Mouse (Mus musculus): ENCODE data around the gene Hid1. TPM values are rescaled to one million over a fixed set of nuclear protein-coding genes. Genes with fewer than 3 reads are reported as not detected.
A peak's percentile ranks its signal among the peaks of the same experiment; 100 is the strongest.

Hid1 gene
- polyA plus RNA-seq, 1 experiment from 2014 or later = 26.5 TPM

- WGBS = 35% methylated on average over 2 of the region's 2 CpGs
- no peak overlapping the region for H3K27ac ChIP-seq
- no peak for ATAC-seq (ENCODE audit: low FRiP score)
- H3K36me3 ChIP-seq = no peaks in the 10 kb centered on the region
- no peak overlapping the region for H3K4me2 ChIP-seq (replicated peaks)
- H3K27me3 ChIP-seq = peaks cover 63% of the 10 kb centered on the region
- no peak overlapping the region for H3K9ac ChIP-seq
- H3K9me3 ChIP-seq (replicated peaks) = no peaks in the 10 kb centered on the region
- H3K4me1 ChIP-seq = peaks cover 14% of the 10 kb centered on the region
- no peak overlapping the region for H3K4me3 ChIP-seq
Observed at GRCm38 (mm10) chr11:115372737-115373136, 5.2 kb upstream of the Hid1 start.

GRCm38 (mm10) chr11:115372015-115372414, 4.5 kb upstream of the Hid1 start:
- no peak overlapping the region for H3K9ac ChIP-seq
- ATAC-seq (ENCODE audit: low FRiP score) = no peak
- no peak overlapping the region for H3K4me2 ChIP-seq (replicated peaks)
- WGBS = 65% methylated on average over 1 of the region's 1 CpGs
- H3K27ac ChIP-seq = no peak overlapping the region
- H3K9me3 ChIP-seq (replicated peaks) = no peaks in the 10 kb centered on the region
- peaks cover 16% of the 10 kb centered on the region for H3K4me1 ChIP-seq
- peaks cover 63% of the 10 kb centered on the region for H3K27me3 ChIP-seq
- H3K4me3 ChIP-seq = no peak overlapping the region
- H3K36me3 ChIP-seq = no peaks in the 10 kb centered on the region

GRCm38 (mm10) chr11:115371354-115371753, 3.8 kb upstream of the Hid1 start:
- ATAC-seq (ENCODE audit: low FRiP score) = no peak
- Histone ChIP-seq H3K4me2 (replicated peaks) (no peak overlapping the region), H3K4me1 (peaks cover 23% of the 10 kb centered on the region), H3K27me3 (peaks cover 66% of the 10 kb centered on the region), H3K36me3 (no peaks in the 10 kb centered on the region), H3K27ac (no peak overlapping the region), H3K4me3 (no peak overlapping the region), H3K9me3 (replicated peaks) (no peaks in the 10 kb centered on the region), H3K9ac (no peak overlapping the region)
- 50% methylated on average over 8 of the region's 8 CpGs for WGBS

- H3K4me1 ChIP-seq = peaks cover 29% of the 10 kb centered on the region
- peaks cover 71% of the 10 kb centered on the region for H3K27me3 ChIP-seq
- no peaks in the 10 kb centered on the region for H3K9me3 ChIP-seq (replicated peaks)
- ATAC-seq (ENCODE audit: low FRiP score) = no peak
- no peaks in the 10 kb centered on the region for H3K36me3 ChIP-seq
- no peak overlapping the region for H3K4me3 ChIP-seq
- H3K9ac ChIP-seq = no peak overlapping the region
- WGBS = 60% methylated on average over 7 of the region's 7 CpGs
- H3K27ac ChIP-seq = no peak overlapping the region
- no peak overlapping the region for H3K4me2 ChIP-seq (replicated peaks)
Observed at GRCm38 (mm10) chr11:115370368-115370767, 2.8 kb upstream of the Hid1 start.

GRCm38 (mm10) chr11:115366706-115367394, 706 bp downstream of the Hid1 start:
- WGBS = 2% methylated on average over 26 of the region's 28 CpGs
- Histone ChIP-seq H3K27ac (peak overlapping the region; percentile 80), H3K36me3 (no peaks in the 10 kb centered on the region; the same call in 1 of the 2 replicates), H3K4me1 (peaks cover 15% of the 10 kb centered on the region), H3K4me3 (peak overlapping the region; percentile 60), H3K27me3 (peaks cover 48% of the 10 kb centered on the region), H3K9me3 (replicated peaks) (no peaks in the 10 kb centered on the region), H3K4me2 (replicated peaks) (peak overlapping the region; percentile 86), H3K9ac (peak overlapping the region; percentile 83)
- ATAC-seq (ENCODE audit: low FRiP score) = peak; percentile 69

- H3K9ac ChIP-seq = peak overlapping the region; percentile 83
- H3K9me3 ChIP-seq (replicated peaks) = no peaks in the 10 kb centered on the region
- peaks cover 42% of the 10 kb centered on the region for H3K27me3 ChIP-seq
- H3K4me3 ChIP-seq = peak overlapping the region; percentile 60
- H3K4me1 ChIP-seq = peaks cover 15% of the 10 kb centered on the region
- no peaks in the 10 kb centered on the region; the same call in 1 of the 2 replicates for H3K36me3 ChIP-seq
- ATAC-seq (ENCODE audit: low FRiP score) = peak; percentile 39
- H3K27ac ChIP-seq = peak overlapping the region; percentile 80; the same call in 1 of the 2 replicates
- 36% methylated on average over 7 of the region's 7 CpGs for WGBS
- peak overlapping the region; percentile 86 for H3K4me2 ChIP-seq (replicated peaks)
Observed at GRCm38 (mm10) chr11:115366039-115366705, 1.4 kb downstream of the Hid1 start.

- Histone ChIP-seq H3K4me1 (peaks cover 22% of the 10 kb centered on the region), H3K27me3 (peaks cover 30% of the 10 kb centered on the region), H3K27ac (no peak overlapping the region), H3K9me3 (replicated peaks) (no peaks in the 10 kb centered on the region), H3K9ac (no peak overlapping the region), H3K4me2 (replicated peaks) (no peak overlapping the region), H3K4me3 (no peak overlapping the region), H3K36me3 (no peaks in the 10 kb centered on the region; the same call in 1 of the 2 replicates)
- no peak for ATAC-seq (ENCODE audit: low FRiP score)
- WGBS = 90% methylated on average over 3 of the region's 3 CpGs
Observed at GRCm38 (mm10) chr11:115364136-115364535, 3.4 kb downstream of the Hid1 start.

GRCm38 (mm10) chr11:115359726-115360125, 7.8 kb downstream of the Hid1 start:
- ATAC-seq (ENCODE audit: low FRiP score) = no peak
- peak overlapping the region; percentile 55; the same call in 1 of the 2 replicates for H3K27ac ChIP-seq
- H3K36me3 ChIP-seq = no peaks in the 10 kb centered on the region; the same call in 1 of the 2 replicates
- no peak overlapping the region for H3K4me2 ChIP-seq (replicated peaks)
- peaks cover 14% of the 10 kb centered on the region for H3K4me1 ChIP-seq
- WGBS = 66% methylated on average over 6 of the region's 6 CpGs
- H3K9me3 ChIP-seq (replicated peaks) = no peaks in the 10 kb centered on the region
- H3K27me3 ChIP-seq = 0 out of 2 replicates have a peak, but pooled peaks cover 8% of the 10 kb centered on the region
- peak overlapping the region; percentile 39; the same call in 1 of the 2 replicates for H3K9ac ChIP-seq
- H3K4me3 ChIP-seq = no peak overlapping the region

GRCm38 (mm10) chr11:115359293-115359692, 8.3 kb downstream of the Hid1 start:
- H3K4me3 ChIP-seq = no peak overlapping the region
- no peaks in the 10 kb centered on the region for H3K9me3 ChIP-seq (replicated peaks)
- ATAC-seq (ENCODE audit: low FRiP score) = 0 out of 2 replicates have a peak, but pooled peaks have one; percentile 29
- 24% methylated on average over 3 of the region's 3 CpGs for WGBS
- H3K36me3 ChIP-seq = no peaks in the 10 kb centered on the region; the same call in 1 of the 2 replicates
- H3K27me3 ChIP-seq = 0 out of 2 replicates have a peak, but pooled peaks cover 11% of the 10 kb centered on the region
- peak overlapping the region; percentile 39; the same call in 1 of the 2 replicates for H3K9ac ChIP-seq
- peak overlapping the region; percentile 60 for H3K27ac ChIP-seq
- peaks cover 14% of the 10 kb centered on the region for H3K4me1 ChIP-seq
- H3K4me2 ChIP-seq (replicated peaks) = peak overlapping the region; percentile 5; the same call in 1 of the 2 replicates

GRCm38 (mm10) chr11:115358468-115358867, 9.1 kb downstream of the Hid1 start:
- Histone ChIP-seq H3K9me3 (replicated peaks) (no peaks in the 10 kb centered on the region), H3K4me2 (replicated peaks) (no peak overlapping the region), H3K4me3 (no peak overlapping the region), H3K36me3 (no peaks in the 10 kb centered on the region; the same call in 1 of the 2 replicates), H3K27ac (0 out of 2 replicates have a peak overlapping the region, but pooled peaks have one; percentile 60), H3K9ac (no peak overlapping the region), H3K4me1 (peaks cover 14% of the 10 kb centered on the region), H3K27me3 (0 out of 2 replicates have a peak, but pooled peaks cover 11% of the 10 kb centered on the region)
- ATAC-seq (ENCODE audit: low FRiP score) = peak; percentile 46; the same call in 1 of the 2 replicates
- 21% methylated on average over 5 of the region's 5 CpGs for WGBS

GRCm38 (mm10) chr11:115354183-115354582, 13.4 kb downstream of the Hid1 start:
- no peak overlapping the region for H3K27ac ChIP-seq
- peaks cover 16% of the 10 kb centered on the region for H3K27me3 ChIP-seq
- H3K9ac ChIP-seq = no peak overlapping the region
- 6% methylated on average over 8 of the region's 8 CpGs for WGBS
- ATAC-seq (ENCODE audit: low FRiP score) = peak; percentile 44; the same call in 1 of the 2 replicates
- H3K9me3 ChIP-seq (replicated peaks) = no peaks in the 10 kb centered on the region
- H3K4me3 ChIP-seq = no peak overlapping the region
- H3K4me1 ChIP-seq = peaks cover 7% of the 10 kb centered on the region
- H3K4me2 ChIP-seq (replicated peaks) = no peak overlapping the region
- peaks cover 22% of the 10 kb centered on the region for H3K36me3 ChIP-seq

- Histone ChIP-seq H3K27me3 (peaks cover 16% of the 10 kb centered on the region), H3K27ac (no peak overlapping the region), H3K4me1 (no peaks in the 10 kb centered on the region), H3K4me2 (replicated peaks) (no peak overlapping the region), H3K36me3 (peaks cover 28% of the 10 kb centered on the region), H3K9me3 (replicated peaks) (no peaks in the 10 kb centered on the region), H3K9ac (no peak overlapping the region), H3K4me3 (no peak overlapping the region)
- no peak for ATAC-seq (ENCODE audit: low FRiP score)
- WGBS = 91% methylated on average over 5 of the region's 5 CpGs
Observed at GRCm38 (mm10) chr11:115353375-115353774, 14.2 kb downstream of the Hid1 start.

Measured in hindbrain, embryonic 12.5 days (tissue).